Mouse (Mus musculus): Measurements from ENCODE around the gene Mab21l2.

- TF ChIP-seq MAFK (IDR thresholded peaks at IDR 0.05; ENCODE audit: insufficient replicate concordance, low read length) (no peak), GABPA (IDR thresholded peaks at IDR 0.05; ENCODE audit: insufficient replicate concordance, low read depth, low read length) (no peak), CTCF (conservative IDR thresholded peaks at IDR 0.05 in 1 of 2, IDR thresholded peaks at IDR 0.05 in 1 of 2; ENCODE audit: low read depth in 2 of 2, low read length in 2 of 2) (0 out of 4 replicates have a peak, but pooled peaks of 1 of the 2 experiments have one; percentile 22), ZNF384 (IDR thresholded peaks at IDR 0.05; ENCODE audit: low read depth, low read length) (no peak), RCOR1 (conservative IDR thresholded peaks at IDR 0.05; ENCODE audit: low read depth, low read length) (no peak)
Measured at GRCm38 (mm10) chr3:86538645-86539554, 9.5 kb downstream of the Mab21l2 start.
